Mouse (Mus musculus): ENCODE results near the gene Nwd2.

DNA sequence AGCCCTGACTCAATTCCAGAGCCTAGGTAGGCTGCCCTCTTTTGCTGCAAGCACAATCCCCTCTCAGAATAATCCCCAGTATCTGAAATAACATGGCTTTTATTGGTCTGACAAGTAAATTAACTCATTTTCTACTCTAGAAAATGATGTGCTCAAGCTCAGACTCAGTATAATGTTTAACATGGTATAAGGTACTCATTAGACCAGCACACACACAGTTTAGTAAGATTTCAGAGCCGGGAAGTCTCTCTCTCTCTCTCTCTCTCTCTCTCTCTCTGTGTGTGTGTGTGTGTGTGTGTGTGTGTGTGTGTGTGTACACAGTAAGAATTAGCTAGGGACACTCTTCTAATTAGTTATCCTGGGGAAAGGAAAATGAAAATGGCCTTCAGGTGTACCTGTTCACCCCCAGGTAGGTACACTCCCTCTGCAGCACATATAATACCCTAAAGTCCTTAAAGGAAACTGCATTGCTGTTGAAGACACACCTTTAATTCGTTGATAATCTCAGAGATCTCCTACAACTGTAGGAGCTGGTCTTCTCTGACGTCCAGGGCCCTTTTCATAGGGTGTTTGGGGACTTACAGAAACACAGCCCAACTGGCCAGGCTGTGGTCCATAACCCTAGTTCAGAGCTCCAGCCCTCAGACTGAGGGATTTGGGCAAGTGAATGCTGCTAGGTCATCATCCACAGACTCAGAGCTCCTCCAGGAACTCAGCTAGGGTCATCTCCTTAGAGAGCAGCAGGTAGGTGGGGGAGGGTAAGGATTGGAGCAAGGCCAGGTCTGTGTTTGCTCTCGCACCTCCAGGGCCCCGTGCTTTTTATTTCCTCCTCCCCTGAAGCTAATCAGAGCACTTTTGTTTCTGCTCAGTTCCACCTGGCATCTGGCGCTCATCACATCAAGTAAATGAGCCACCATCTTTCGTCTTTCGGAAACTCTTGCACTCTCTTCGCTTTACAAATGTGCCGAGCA, 174.7 kb downstream of the Nwd2 start:
- TF ChIP-seq CTCF (IDR thresholded peaks at IDR 0.05; ENCODE audit: control insufficient read depth, insufficient read depth, low read length) (no peak), POLR2A (IDR thresholded peaks at IDR 0.05; ENCODE audit: borderline replicate concordance, control insufficient read depth, low read depth, low read length) (no peak)

Measured in bone marrow, adult 2 months (tissue).